Mouse (Mus musculus) urinary bladder, postnatal 36 days (tissue): ENCODE data around the gene Hdgfl3.
A peak's percentile ranks its signal among the peaks of the same experiment; 100 is the strongest.

Experiments
- DNase-seq, 2 experiments: peaks; one replicate each; pipeline ENCODE4 v3.0.0; 2022; ENCODE audit warnings: low spot score in 2 of 2, mixed read lengths in 1 of 2

Hdgfl3 gene

DNA sequence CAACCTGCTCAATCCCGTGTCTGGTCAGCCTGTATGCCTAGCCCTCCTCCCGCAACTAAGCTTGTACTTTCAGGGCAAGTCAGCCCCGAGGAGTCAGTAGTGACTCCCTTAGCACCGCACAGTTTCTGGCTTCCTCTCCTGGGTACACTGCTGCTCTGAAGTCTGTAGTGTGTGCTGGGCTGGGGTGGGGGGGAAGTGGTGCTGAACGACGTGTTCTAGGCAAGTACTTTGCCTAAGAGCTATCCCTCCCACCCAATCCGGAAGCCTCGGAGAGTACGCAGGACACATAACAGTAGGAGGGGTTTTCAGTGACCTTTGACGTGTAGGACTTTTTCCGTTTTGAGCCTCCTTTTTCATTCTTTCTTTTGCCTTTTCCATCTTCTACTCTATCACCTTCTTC, 34.9 kb downstream of the Hdgfl3 start:
- no peak for DNase-seq

DNA sequence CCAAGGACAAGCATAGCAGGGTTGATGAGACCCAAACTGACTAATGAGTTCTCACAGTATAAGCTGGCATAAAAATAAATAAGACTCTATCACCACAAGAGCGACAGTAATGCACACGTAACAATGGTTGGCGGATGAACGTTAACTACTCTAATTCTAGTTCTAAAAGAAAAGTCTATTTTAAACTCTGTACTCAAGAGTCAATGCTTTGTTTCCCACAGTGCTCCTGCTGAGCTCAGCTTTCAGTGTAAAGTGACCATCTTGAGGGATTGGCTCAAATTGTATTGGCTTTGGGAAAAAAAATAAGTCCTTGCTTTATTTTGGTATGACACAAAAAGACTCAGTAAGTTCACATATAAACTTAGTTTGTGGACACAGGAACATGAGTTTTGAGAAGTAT, 49.1 kb downstream of the Hdgfl3 start:
- no peak for DNase-seq

DNA sequence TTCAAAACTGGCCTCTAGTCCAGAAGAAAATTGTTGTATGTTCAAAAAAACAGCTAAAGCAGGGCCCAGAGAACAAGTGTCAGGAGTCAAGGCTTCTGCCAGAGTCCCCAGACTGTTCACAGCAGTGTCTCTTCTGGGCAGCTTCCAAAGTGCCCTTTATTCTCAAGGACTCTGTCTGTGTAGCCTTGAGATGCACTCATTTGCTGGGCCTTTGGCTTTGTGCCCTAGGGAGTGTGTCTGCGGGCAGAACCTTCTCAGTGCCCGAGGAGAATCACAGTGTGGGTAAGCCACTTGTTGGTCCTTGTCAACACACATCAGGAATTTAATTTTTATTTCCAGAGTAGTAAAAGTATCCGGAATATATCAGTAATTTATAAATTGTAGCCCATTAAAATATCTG, 52.7 kb downstream of the Hdgfl3 start:
- DNase-seq: no peak

DNA sequence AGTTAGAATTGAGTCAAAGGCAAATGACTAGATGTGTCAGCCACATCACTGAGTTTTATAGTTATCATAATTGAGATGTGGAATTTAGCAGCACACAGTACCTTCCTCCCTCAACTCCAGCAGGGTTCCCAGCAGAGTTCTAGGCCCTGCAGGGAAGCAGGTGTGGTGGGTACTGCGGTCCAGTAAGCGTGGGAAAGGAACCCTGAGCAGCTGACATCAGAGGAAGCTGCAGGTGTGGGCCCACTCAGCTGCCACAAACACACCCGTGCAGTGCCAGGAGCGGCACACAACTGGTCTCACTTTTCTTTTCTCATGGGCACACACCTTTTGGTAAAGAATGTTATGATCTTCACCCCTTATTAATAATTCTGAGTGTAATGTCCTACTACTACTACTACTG, 53.5 kb downstream of the Hdgfl3 start:
- DNase-seq: no peak

DNA sequence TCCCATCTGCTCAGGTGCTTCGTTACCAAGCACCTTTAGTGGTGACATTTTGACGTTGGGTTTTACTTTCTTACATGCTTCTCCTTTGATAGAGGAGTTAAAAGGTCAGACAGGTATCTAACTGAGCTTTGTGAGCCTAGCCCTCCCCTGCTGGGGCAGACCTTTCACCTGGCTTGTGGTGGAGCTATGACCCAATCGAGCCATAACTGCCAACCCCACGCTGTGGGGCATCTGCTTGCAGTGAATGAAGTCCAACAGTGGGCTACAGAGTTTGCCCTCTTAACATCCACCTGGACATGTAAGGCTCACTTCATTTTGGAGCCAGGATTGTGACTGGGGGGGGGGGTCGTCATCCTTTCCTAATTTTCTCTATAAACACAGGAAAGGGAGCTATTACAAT, 54.0 kb downstream of the Hdgfl3 start:
- no peak for DNase-seq

DNA sequence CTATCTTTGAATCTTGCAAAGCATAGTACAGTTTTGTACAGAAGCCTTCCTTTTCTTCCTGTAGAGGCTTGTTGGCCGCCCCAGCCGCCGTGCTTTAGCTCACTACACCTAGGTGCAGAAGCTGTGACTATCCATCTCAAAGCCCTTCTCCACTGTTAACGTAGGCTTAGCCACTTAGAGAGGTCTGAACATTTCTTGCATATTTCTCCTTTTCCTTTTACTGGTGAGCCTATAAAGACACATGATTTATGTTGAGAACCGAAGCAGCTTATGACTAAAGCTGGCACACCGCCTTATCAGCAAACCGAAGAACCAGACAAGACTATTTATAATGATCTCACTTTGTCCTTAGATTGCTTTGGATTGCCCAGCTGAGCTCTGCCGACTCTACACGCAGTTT, 58.9 kb downstream of the Hdgfl3 start:
- DNase-seq: no peak

DNA sequence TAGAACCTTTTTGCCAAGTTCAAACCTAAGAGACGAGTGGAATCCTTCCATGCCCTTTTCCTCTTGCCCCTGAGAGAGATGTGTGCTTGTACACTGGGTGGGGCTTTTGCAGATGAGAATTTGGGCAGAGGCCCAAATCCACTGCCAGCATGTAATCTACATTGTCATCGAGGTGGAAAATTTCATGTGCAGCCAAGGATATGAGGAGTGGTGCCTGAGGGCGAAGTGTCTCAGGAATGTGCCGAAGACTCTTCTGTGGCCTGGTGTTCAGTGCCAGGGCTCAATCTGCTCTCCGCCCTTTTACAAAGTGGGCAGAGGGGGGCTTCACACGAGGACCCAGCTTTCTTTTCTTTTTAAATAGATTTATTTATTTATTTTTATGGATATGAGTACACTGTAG, 59.6 kb downstream of the Hdgfl3 start:
- no peak for DNase-seq

DNA sequence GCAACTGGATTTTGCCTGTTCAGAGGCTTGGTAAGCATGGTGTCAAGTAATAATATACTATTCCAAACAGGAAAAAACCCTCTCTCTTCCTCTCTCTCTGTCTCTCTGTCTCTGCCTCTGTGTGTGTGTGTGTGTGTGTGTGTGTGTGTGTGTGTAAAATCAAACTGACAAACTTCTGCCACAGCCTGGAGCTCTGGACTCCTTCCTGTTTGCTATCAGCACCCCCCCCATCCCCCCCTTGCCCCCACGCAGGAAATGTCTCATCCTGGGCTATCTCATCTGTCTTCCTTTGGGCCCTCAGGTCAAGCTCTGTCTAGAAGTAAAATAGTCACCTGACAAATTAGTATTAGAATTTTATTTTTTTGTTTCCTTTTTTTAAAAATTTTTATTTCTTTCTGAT, 60.5 kb downstream of the Hdgfl3 start:
- DNase-seq: no peak

DNA sequence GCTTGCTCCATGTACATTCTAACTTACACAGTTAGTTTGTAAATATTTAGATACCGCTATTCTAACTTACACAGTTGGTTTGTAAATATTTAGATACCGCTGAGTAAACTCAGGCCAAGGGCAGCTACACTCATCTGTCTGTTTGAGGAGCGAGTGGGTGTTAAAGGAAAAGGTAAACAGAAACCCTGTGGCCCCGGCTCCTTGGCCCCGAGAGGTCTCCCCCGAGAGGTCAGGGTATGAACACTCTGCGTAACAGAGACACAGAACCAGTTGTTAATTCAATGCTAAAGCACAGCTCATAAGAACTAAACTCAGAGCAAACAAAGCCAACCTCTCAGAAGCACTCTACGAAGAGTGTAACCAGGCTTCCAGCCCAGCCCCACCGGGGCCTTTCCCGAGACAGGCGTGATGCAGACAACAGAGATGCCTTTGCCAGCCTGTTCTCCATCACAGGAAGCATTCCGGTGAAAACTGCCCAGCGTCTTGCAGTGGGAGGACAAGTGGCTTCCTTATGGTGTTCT, 61.7 kb downstream of the Hdgfl3 start:
- DNase-seq: no peak

DNA sequence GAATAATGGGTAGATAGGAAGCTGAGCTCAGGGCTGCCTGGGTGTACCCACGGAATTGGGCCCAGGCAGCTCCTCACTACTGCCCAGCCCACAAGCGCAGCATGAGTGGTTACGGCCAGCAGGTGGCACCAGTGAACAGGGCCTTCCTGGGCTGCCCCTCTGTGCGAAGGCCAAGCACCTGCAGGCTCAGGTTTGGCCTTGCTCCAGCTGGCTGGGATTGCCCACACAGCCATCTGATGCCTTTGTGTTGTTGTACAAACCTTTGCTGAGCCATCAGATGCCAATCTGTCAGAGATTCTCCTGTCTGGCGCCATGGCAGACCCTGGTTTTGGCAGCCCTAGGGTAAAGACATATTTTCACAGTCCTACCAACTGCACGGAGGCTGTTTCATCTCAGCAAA, 66.1 kb downstream of the Hdgfl3 start:
- DNase-seq: peak; percentile 33 to 63

DNA sequence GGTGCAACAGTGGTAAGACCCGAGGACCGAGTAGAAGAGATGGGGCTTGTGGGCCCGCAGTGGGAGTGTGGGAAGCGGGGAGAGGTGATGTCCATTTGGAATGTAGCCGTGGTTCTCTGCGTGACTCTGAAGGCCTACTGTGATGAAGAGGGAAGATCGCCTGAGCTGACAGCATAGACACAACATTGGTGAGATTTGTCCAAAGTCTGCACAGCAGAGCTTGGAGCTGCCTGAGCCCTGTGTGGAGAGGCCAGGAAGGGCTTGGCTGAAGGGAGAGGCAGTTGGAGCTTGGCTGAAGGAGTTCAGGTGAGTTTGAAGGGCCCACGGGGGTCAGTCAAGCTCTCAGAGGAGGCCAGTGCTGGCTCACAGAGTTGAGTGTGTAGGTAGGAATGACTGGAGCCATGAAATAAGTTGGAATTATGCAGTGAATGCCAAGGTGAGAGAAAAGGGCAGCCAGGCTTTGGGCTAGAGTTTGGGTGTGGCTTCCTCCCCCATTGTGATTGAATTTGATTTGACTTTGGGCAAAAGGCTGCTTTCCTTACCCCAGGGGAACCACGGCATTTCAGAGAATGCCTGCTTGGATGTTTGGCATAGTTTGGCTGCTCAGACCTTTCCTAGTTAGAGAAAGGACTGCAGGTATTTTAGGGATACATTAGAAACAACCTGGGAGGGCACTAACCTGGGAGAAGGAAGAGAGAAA, 66.9 kb downstream of the Hdgfl3 start:
- DNase-seq: no peak

DNA sequence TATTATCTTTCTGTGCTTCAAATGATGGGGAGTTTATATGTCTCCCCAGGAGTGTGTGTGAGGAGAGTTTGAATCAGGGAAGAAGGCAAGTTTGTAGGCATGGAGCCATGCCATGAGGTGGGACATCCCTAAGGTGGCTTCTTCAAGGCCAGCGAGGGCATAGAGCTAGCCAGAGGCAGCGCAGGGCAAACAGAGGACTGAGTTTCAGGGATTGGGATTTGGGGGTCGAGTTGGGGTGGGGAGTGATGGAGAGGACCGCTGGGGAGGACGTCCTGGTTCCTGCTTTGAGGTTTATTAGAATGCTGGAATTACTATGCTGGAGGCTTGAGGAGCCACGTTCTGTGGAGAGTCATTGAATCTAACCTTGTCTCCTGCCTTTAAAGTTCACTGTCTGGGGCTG, 68.3 kb downstream of the Hdgfl3 start:
- DNase-seq: no peak

DNA sequence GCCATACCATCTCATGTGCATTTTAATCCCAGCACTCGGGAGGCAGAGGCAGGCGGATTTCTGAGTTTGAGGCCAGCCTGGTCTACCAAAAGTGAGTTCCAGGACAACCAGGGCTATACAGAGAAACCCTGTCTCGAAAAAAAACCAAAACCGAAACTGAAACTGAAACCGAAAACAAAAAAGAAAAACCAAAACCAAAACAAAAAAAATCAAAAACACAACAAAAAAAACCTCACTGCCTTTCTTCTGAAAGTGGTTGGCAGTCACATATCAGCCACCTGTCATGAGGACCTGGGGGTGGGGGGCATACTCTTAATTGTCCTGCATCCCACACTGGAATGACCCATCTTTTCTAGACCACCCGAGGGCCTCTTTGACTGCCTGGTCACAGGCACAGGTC, 69.7 kb downstream of the Hdgfl3 start:
- no peak for DNase-seq

DNA sequence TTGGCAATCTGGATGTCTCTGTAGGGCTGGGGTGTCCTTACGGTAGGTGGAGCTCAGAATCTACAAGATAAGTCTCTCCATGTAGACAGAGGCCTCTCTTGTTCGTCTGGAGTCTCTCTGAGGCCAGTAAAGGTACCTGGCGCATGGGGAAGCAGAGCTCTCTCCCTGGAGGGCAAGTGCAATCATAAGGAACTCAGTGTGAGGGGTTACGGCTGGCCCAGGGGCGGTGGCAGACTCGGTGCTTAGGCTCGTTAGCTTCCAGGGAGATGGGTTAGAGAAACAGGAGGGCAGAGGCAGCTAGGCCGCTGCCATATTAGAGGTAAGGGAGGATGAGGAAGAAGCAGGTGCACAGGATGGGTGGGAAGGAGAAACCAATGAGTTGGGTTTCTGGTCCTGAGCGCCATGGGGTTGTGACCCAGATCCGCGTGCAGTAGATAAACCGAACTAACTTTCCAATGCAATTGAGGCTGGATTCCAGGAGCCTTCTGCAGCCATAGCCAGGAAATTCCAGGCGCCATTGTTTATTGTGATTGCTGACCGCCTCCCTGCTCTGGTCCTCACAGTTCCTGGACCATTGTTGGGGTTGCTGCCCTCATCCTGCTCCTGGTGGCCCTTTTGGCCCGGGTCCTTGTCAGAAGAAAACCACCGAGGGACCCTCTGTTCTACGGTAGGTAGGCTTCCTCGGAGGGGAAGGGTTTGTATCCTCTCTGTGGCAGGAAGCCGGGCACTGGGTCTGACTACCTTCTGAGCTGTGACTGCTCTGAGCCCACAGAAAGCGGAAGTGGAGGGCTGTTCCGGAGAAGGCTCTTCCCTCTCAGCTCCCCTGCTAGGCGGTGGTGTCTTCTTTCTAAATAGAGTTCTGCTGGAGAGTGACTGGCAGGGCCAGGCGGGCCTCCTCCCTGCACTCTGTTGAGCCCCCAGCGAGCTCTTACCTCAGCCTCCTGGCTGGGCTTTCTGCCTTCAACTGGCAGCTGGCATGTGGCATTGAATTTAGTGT, 71.4 kb downstream of the Hdgfl3 start:
- no peak for DNase-seq

DNA sequence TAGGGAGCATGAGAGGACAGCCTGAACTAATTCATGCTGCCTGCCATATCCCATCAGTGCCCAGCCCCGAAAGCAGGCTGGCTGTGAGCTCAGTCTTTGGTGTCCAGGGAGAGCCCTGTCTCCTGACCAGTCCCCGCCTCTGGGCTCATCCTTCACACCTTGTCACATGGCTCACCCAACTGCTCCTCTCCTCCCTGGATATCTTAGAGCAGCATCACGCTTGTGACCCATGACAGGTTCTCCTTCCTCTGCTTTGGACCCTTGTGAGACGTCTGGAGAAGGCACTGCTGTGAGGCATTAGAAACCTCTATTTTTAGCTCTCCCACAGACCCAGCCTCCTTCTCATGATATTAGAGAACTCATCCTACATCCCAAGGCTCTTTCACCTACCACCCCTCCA, 72.4 kb downstream of the Hdgfl3 start:
- DNase-seq: no peak

DNA sequence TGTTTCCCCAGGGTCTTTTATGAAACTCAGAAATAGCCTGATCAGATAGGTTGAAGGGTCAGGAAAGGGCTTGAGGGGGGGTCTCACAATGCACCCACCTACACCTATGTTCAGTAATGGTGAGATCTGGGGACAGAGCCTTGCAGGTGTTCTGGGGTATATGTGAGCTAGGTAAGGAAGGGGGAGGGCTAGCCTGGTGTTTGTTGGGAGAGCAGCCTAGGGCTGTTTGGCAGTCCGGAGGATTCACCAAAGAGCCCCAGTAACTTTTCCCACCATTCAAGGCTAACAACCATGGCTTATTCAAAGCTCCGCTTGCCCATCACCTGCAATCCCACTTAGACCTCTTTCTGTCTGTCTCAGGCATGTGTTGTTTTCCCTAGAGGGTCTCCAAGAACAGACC, 72.8 kb downstream of the Hdgfl3 start:
- DNase-seq: no peak

DNA sequence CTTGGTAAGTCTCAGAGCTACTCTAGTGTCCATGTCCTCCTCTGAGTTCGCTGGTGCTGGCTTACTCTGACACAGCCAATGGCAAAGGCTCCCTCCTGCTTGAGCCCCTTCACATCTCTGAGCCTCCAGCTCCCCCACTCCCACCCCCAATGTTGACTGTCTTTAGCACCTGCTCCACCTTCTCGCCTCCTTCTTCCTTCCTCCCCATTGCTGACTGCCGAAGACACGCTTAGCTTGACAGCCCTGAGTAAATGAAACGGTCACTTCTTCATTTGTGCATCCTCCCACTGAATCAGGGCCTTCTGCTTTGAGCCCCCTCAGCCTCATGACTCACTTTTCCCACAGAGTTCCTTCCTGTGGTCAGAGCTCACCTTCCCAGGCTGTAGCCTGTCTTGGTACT, 73.3 kb downstream of the Hdgfl3 start:
- no peak for DNase-seq

DNA sequence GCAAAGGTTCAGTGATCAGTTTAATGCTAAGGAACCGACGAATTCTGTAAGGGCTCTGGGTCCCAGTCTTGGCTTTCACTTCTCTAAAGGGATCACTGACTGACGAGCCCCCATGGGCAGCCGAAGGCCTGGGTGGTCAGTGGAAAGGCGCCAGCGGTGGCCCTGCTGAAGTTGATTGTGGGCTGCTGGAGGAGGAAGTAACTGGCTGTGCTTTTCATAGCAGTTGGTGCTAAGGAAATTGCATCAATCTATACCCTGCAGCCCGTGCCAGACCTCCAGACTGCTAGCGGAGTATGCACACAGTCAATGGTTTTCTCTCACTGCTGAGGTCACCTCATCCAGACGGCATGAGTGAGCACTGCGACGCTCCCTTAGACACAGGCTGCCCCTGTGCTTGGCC, 74.2 kb downstream of the Hdgfl3 start:
- DNase-seq: no peak

DNA sequence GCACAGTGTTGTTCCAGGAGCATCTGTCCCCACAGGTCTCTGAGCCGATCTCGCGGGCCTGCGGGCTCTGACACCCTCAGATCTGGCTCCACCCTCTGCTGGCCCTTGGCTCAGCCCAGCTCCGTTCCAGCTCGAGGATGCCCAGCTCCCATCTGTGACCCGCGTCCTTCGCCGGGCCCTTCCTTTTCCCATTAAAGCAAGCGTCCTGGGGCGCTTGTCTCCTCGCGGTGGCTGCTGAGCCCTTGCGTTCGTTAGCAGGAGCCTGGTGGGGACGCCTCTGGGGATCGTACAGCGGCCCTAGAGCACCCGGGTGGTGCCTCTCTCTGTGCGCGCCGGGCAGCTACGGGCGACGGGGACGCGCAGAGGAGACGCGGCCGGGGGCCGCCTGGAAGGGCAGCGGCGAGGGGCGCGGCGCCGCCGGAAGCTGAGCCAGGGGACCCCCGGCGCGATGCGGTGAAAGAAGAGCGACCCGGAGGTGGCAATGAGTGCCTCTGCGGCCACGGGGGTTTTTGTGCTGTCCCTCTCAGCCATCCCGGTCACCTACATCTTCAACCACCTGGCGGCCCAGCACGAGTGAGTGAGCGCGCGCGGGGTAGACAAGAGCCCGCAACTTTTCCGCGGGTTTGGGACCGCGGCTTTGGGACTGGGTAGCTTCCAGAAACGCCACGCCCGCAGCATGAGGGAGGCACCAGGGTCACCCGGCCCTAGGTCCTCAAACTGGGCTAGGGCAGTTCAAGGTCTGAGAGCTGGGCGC, 75.1 kb downstream of the Hdgfl3 start, which contains the start of gene Tm6sf1:
Gene Tm6sf1, plus strand, starts transcription at position 34 of the 754 bp plus-strand sequence.
- peak in 1 of 2 experiments; percentile 49 for DNase-seq

DNA sequence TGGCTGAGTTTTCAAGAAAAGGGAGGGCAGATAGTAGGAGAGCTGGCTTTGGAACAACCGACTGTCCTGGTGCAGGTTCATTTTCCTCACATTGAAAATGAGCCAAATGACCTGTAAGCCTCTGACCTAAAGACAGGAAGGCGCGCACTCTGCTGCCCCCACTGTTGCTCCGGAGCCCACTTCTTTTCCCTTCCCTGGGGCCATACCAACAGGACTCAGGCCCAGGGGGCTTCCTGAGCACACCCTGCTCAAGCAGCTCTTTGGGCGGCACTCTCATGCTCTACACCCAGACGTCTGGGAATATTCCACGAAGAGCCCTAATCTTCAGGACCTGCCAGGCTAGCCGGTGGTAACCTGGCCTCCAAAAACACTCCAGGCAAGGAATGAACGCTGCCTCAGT, 76.0 kb downstream of the Hdgfl3 start:
- DNase-seq: no peak

DNA sequence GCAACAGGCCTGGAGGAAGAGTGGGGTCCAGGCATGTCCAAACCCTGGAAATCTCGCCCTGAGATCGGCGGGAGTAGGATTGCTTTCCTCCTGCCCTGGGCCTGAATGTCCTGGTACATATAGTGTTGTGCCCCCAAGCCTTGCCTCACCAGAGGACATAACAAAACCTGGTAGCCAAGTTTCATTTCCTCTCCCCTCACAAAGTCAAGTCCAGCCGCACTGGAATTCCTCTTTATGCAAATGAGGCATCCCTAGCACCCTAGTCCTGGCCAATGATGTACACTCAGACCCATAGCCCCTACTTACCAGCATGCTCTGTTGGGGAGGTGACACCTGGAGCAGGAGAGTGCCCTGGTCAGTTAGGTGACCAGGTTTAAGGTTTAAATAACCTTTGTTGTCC, 78.1 kb downstream of the Hdgfl3 start:
- no peak for DNase-seq

DNA sequence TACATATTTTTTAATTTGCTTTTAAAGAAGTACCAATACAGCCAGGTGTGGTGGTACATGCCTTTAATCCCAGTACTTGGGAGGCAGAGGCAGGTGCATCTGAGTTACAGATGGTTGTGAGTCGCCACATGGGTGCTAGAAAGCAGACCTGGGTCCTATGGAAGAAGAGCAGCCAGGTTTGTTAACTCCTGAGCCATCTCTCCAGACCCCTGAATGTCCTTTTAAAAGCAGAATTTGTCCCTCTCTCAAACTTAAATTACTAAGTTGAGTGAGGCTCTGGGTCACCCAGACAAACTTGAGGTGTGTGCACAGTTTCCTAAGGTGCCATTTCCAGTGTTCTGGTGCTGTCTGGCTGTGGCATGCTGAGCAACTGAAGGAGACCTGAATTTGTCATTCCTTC, 78.6 kb downstream of the Hdgfl3 start, which contains the start of gene Gm10160:
Gene Gm10160, minus strand, starts transcription at position 101 of the 400 bp plus-strand sequence.
- DNase-seq: no peak
